Mouse (Mus musculus) heart, embryonic 15.5 days (tissue): Measurements from ENCODE around the gene Wnt4. TPM values are rescaled to one million over a fixed set of nuclear protein-coding genes. Genes with fewer than 3 reads are reported as not detected.

Source experiments
- ATAC-seq: fragments of 200-750 bp; cut with Nextera tagmentation; replicated peaks from 2 replicates; pipeline ENCODE4 v1.8.0; 2017; ENCODE audit warnings: low read depth, moderate TSS enrichment; ENCODE audit not compliant: insufficient number of reproducible peaks, insufficient read depth, low FRiP score
- H3K27ac ChIP-seq: fragments of 300-500 bp; sonication (generic); 2 replicates; pipeline ENCODE4 v1.5.1; 2015; ENCODE audit warnings: mild to moderate bottlenecking, inconsistent platforms
- H3K27me3 ChIP-seq: fragments of 300-500 bp; sonication (generic); 2 replicates; pipeline ENCODE4 v1.6.1; 2015; ENCODE audit warnings: inconsistent platforms
- H3K36me3 ChIP-seq: fragments of 300-500 bp; sonication (generic); 2 replicates; pipeline ENCODE4 v1.6.1; 2015; ENCODE audit warnings: mild to moderate bottlenecking, inconsistent platforms
- H3K4me1 ChIP-seq: fragments of 300-500 bp; sonication (generic); replicated peaks from 2 replicates; pipeline ENCODE4 v1.6.1; 2015; ENCODE audit warnings: inconsistent platforms
- H3K4me2 ChIP-seq: fragments of 300-500 bp; sonication (generic); 2 replicates; pipeline ENCODE4 v1.6.1; 2015; ENCODE audit warnings: inconsistent platforms, mild to moderate bottlenecking, moderate library complexity
- H3K4me3 ChIP-seq: fragments of 300-500 bp; sonication (generic); 2 replicates; pipeline ENCODE4 v1.5.1; 2015; ENCODE audit warnings: mild to moderate bottlenecking, inconsistent platforms
- H3K9ac ChIP-seq: fragments of 300-500 bp; sonication (generic); 2 replicates; pipeline ENCODE4 v1.6.1; 2015; ENCODE audit warnings: mild to moderate bottlenecking, inconsistent platforms
- H3K9me3 ChIP-seq: fragments of 300-500 bp; sonication (generic); replicated peaks from 2 replicates; pipeline ENCODE4 v1.6.1; 2016; ENCODE audit warnings: inconsistent platforms
- WGBS: fragments of 180-500 bp; shearing (Covaris S2); methylation state at CpG from one replicate; pipeline ENCODE4 v1.1.7; 2015; ENCODE audit warnings: mixed read lengths; 5-methylcytosine and 5-hydroxymethylcytosine counted together
- polyA plus RNA-seq: library from polyadenylated mRNA; unstranded; fragments of >200 nt; fragmentation: Nextera tagmentation; extraction: Ambion mirVana; gene quantifications from 2 replicates; pipeline ENCODE4 v1.2.1, GENCODE M21; 2015

The Wnt4 gene
- polyA plus RNA-seq, 1 experiment from 2014 or later: 1.7 TPM

DNA sequence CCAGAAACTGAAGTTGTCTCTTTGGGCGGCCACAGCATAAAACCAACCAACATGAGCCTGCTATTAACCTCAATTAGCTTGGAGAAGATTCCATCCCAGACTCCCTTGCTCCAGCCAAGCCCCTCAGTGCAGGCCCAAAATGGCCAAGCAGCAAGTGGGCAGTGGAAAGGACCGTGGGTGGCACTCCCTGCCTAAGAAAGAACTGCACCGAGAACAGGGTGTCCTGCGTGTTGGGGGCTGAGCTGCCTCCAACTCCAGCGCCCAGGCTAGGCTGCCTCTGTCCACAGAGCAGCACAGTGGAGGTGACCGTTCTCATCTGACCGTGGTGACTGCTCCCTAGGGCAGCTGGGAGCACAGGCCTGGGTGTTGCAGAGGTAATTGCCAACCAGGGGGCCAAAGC, 16.7 kb downstream of the Wnt4 start:
- Histone ChIP-seq H3K36me3 (no peaks in the 10 kb centered on the region), H3K9ac (no peak overlapping the region), H3K27me3 (peaks cover 9% of the 10 kb centered on the region; the same call in 1 of the 2 replicates), H3K4me2 (no peak overlapping the region), H3K4me3 (no peak overlapping the region), H3K4me1 (peaks cover 6% of the 10 kb centered on the region; the same call in 1 of the 2 replicates), H3K9me3 (no peaks in the 10 kb centered on the region), H3K27ac (no peak overlapping the region)
- no peak for ATAC-seq
- WGBS: 77% methylated on average over 7 of the region's 7 CpGs

- no peak for ATAC-seq
- Histone ChIP-seq H3K4me3 (no peak overlapping the region), H3K9ac (no peak overlapping the region), H3K9me3 (no peaks in the 10 kb centered on the region), H3K36me3 (no peaks in the 10 kb centered on the region), H3K27me3 (peaks cover 9% of the 10 kb centered on the region; the same call in 1 of the 2 replicates), H3K4me2 (no peak overlapping the region), H3K4me1 (peaks cover 6% of the 10 kb centered on the region; the same call in 1 of the 2 replicates), H3K27ac (no peak overlapping the region)
- 74% methylated on average over 5 of the region's 5 CpGs for WGBS
Measured at GRCm38 (mm10) chr4:137294474-137294873, 17.2 kb downstream of the Wnt4 start.

GRCm38 (mm10) chr4:137294951-137295350, 17.7 kb downstream of the Wnt4 start:
- no peak overlapping the region for H3K4me2 ChIP-seq
- peaks cover 6% of the 10 kb centered on the region; the same call in 1 of the 2 replicates for H3K4me1 ChIP-seq
- H3K27me3 ChIP-seq: peaks cover 7% of the 10 kb centered on the region; the same call in 1 of the 2 replicates
- no peaks in the 10 kb centered on the region for H3K36me3 ChIP-seq
- no peak overlapping the region for H3K9ac ChIP-seq
- no peak overlapping the region for H3K4me3 ChIP-seq
- WGBS: 76% methylated on average over 8 of the region's 8 CpGs
- no peak for ATAC-seq
- H3K9me3 ChIP-seq: no peaks in the 10 kb centered on the region
- no peak overlapping the region for H3K27ac ChIP-seq

DNA sequence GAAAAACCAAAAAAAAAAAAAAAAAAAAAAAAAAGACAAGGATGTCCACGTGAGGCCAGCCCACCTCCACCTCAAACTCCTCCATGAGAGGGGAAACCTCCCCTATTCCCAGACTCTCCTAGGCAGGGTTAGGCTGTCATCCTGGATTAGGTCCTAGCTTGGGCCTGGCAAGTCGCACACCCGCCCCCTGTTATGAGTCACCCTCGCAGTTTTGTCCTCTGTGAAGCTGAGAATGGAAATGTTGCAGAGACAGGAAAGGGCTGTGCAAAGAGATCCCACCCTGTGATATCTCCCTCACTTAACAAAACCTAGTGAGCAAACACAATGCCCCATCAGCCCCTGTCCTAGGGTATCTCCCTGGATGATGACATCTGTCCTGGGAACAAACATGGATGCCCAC, 20.3 kb downstream of the Wnt4 start:
- Histone ChIP-seq H3K4me3 (no peak overlapping the region), H3K27ac (no peak overlapping the region), H3K9ac (no peak overlapping the region), H3K4me1 (peaks cover 14% of the 10 kb centered on the region), H3K27me3 (peaks cover 1% of the 10 kb centered on the region; the same call in 1 of the 2 replicates), H3K9me3 (no peaks in the 10 kb centered on the region), H3K4me2 (no peak overlapping the region), H3K36me3 (no peaks in the 10 kb centered on the region)
- 55% methylated on average over 4 of the region's 4 CpGs for WGBS
- ATAC-seq: no peak

- Histone ChIP-seq H3K9ac (no peak overlapping the region), H3K4me3 (no peak overlapping the region), H3K36me3 (no peaks in the 10 kb centered on the region), H3K27ac (no peak overlapping the region), H3K27me3 (no peaks in the 10 kb centered on the region), H3K4me2 (no peak overlapping the region), H3K4me1 (peaks cover 14% of the 10 kb centered on the region), H3K9me3 (no peaks in the 10 kb centered on the region)
- 63% methylated on average over 8 of the region's 8 CpGs for WGBS
- ATAC-seq: no peak
Measured at GRCm38 (mm10) chr4:137298406-137298805, 21.1 kb downstream of the Wnt4 start.

DNA sequence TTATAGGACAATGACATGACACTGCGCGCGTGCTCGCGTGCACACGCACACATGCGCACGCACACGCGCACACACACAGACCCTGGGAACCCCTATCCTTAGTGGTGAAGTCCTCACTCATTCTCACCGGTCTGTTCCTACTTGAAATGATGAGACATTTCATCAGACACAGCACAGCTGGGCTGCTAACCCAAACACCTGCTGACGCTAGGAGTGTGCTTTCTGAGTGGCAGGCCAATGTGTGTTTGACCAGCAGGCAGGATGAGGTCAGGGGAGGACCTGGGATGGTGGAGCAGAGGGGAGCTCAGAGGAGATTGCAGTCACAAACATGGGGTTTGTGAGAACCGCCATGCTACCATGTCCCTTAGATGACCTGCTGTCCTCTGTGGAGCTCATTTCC, 22.9 kb downstream of the Wnt4 start:
- Histone ChIP-seq H3K36me3 (no peaks in the 10 kb centered on the region), H3K4me2 (no peak overlapping the region), H3K27me3 (no peaks in the 10 kb centered on the region), H3K9me3 (no peaks in the 10 kb centered on the region), H3K27ac (no peak overlapping the region), H3K9ac (no peak overlapping the region), H3K4me3 (no peak overlapping the region), H3K4me1 (peaks cover 14% of the 10 kb centered on the region)
- WGBS: 90% methylated on average over 13 of the region's 13 CpGs
- no peak for ATAC-seq

GRCm38 (mm10) chr4:137301635-137302034, 24.3 kb downstream of the Wnt4 start:
- Histone ChIP-seq H3K4me3 (no peak overlapping the region), H3K9me3 (no peaks in the 10 kb centered on the region), H3K4me1 (peaks cover 22% of the 10 kb centered on the region), H3K4me2 (no peak overlapping the region), H3K27me3 (no peaks in the 10 kb centered on the region), H3K36me3 (no peaks in the 10 kb centered on the region), H3K27ac (no peak overlapping the region), H3K9ac (no peak overlapping the region)
- no peak for ATAC-seq
- 57% methylated on average over 16 of the region's 16 CpGs for WGBS

- Histone ChIP-seq H3K27me3 (no peaks in the 10 kb centered on the region), H3K27ac (no peak overlapping the region), H3K4me3 (no peak overlapping the region), H3K4me2 (no peak overlapping the region), H3K9ac (no peak overlapping the region), H3K4me1 (peaks cover 16% of the 10 kb centered on the region), H3K36me3 (no peaks in the 10 kb centered on the region), H3K9me3 (no peaks in the 10 kb centered on the region)
- ATAC-seq: no peak
- 83% methylated on average over 7 of the region's 7 CpGs for WGBS
Measured at GRCm38 (mm10) chr4:137304106-137304505, 26.8 kb downstream of the Wnt4 start.

DNA sequence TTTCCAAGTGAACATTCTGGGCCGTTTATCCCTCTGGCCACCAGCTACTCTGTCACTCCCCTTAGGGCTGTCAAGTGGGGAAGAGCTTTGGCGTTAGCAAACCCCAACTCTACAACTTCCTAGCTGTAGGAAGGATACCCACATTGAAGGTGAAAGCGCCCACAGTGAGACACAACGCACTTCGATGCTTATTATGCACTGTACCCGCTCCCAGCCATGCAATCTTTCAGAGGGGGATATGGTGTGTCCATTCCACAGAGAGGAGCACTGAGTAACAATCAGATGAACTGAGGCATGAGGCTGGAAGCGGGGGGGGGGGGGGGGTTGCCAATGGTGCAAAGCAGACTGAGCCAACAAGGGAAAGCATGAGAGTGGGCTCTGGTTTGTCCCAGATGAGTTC, 27.8 kb downstream of the Wnt4 start:
- 85% methylated on average over 7 of the region's 7 CpGs for WGBS
- no peak overlapping the region for H3K4me2 ChIP-seq
- ATAC-seq: no peak
- H3K4me3 ChIP-seq: no peak overlapping the region
- H3K27ac ChIP-seq: no peak overlapping the region
- no peaks in the 10 kb centered on the region for H3K27me3 ChIP-seq
- H3K36me3 ChIP-seq: no peaks in the 10 kb centered on the region
- H3K9me3 ChIP-seq: no peaks in the 10 kb centered on the region
- no peak overlapping the region for H3K9ac ChIP-seq
- H3K4me1 ChIP-seq: peaks cover 16% of the 10 kb centered on the region

DNA sequence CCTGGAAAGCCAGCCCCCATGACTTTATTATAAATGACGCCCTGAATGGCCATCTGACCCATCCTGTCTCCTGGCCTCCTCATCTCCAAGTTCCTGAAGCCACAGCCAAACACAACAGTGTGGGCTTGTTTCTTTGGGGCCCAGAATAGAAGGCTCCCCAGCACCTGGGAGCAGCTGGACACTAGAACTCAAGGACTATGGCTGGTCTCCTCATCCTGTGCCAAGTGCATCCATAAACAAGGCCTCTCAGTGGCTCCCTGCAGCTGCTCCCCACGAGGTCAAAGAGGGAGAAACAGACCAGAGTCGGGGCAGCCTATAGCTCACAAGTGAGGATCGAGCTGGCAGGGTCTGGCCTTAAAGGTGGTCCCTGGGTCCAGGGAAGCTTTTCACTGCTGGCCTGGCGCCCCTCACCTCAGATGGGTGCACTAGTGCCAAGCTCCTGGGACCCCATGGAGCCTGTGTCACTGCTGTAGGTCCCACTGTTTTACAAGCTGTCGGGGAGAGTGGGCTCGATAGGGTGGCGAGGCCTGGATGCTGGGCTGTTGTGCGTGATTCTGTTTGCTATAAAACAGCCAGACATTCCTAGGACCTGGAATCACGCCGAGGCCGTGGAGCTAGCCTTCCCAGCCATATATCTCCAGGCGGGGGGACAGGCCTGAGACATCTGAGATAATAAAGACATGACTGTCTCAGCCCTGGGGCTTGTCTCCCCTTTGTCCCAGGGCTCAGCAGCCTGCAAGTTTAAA, 28.7 kb downstream of the Wnt4 start:
- ATAC-seq: no peak
- H3K9ac ChIP-seq: no peak overlapping the region
- peaks cover 16% of the 10 kb centered on the region for H3K4me1 ChIP-seq
- no peaks in the 10 kb centered on the region for H3K9me3 ChIP-seq
- no peak overlapping the region for H3K4me3 ChIP-seq
- H3K4me2 ChIP-seq: no peak overlapping the region
- peak overlapping the region; percentile 12; the same call in 1 of the 2 replicates for H3K27ac ChIP-seq
- no peaks in the 10 kb centered on the region for H3K36me3 ChIP-seq
- 64% methylated on average over 13 of the region's 13 CpGs for WGBS
- H3K27me3 ChIP-seq: no peaks in the 10 kb centered on the region

DNA sequence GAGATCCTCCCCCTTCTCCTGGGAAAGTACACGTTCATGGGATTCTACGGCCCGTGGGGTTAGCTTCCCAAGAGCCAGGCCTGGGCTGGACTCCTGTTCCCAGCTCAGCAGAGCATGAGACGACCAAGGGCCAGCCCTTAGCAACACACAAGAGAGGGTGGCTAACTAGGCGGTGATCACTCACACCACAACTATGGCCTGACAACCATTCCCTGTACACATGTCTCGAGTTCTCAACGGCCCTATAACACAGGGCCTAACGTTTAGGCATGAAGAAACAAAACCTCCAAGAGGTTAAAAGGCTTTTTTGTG, 29.2 kb downstream of the Wnt4 start:
- H3K27ac ChIP-seq: no peak overlapping the region

More for the DNA sequence above, 29.2 kb downstream of the Wnt4 start:
- Histone ChIP-seq H3K9ac (no peak overlapping the region), H3K27me3 (no peaks in the 10 kb centered on the region), H3K4me2 (no peak overlapping the region), H3K36me3 (no peaks in the 10 kb centered on the region), H3K4me1 (peaks cover 13% of the 10 kb centered on the region), H3K9me3 (no peaks in the 10 kb centered on the region), H3K4me3 (no peak overlapping the region)
- 64% methylated on average over 8 of the region's 8 CpGs for WGBS
- ATAC-seq: no peak
